Mouse (Mus musculus) heart, postnatal 36 days (tissue): ENCODE data around the gene Nlrp9a. TPM values are rescaled to one million over a fixed set of nuclear protein-coding genes. Genes with fewer than 3 reads are reported as not detected.
"Not testable (repeated sequence)": the region's sequence is repeated elsewhere in the genome, so short reads cannot be mapped to it uniquely, and the experiment has no call there.

Source experiments
- DNase-seq, 2 experiments: peaks; one replicate each; pipeline ENCODE4 v3.0.0; 2021 to 2022
- intact Hi-C: fragments of 180-260 bp; cut with DNase I; formaldehyde crosslinking; loops from one replicate; pipeline ENCODE4 v1.15.1; 2025
- microRNA-seq, 2 experiments: library from miRNA; unstranded; fragments of <30 nt; microRNA quantifications; one replicate each; pipeline ENCODE4 v1.2.0; 2021; ENCODE audit warnings: borderline number of aligned reads in 2 of 2
- total RNA-seq, 2 experiments: library from RNA; stranded (reverse); gene quantifications; 2 replicates each; pipeline ENCODE4 v1.2.3; 2021

The Nlrp9a gene
- not detected for total RNA-seq

- intact Hi-C loops = not testable (repeated sequence)
Measured at GRCm38 (mm10) chr7:26534723-26535122, at the start of gene Nlrp9a. TSS of gene Nlrp9a (plus strand) at chr7:26535023.

GRCm38 (mm10) chr7:26489514-26489913 lies 45.3 kb upstream of the Nlrp9a start:
- DNase-seq, intact Hi-C loops: not testable (repeated sequence)

More at GRCm38 (mm10) chr7:26534723-26535122, at the start of gene Nlrp9a:
- not testable (repeated sequence) for DNase-seq

DNA sequence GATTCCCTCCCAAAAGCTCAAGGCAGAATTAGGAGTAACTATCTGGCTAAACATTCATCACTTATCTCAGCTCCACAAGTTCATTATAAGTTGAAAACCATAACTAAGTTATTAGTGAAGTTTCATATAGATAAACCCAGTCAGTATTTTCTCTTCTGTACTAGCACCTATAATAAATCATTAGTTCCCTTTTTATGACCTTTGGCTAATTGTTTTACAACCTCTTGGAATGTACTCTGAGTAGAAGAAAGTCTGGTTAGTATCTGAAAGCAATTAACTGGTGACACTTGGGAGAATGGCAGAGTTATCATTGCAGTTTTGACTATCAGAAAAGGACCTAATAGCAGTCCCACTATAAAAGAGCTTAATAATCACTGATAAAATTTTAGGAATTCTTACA lies 54.3 kb downstream of the Nlrp9a start:
- intact Hi-C loops = no loop called here
- no peak for DNase-seq

GRCm38 (mm10) chr7:26589774-26590173 lies 55.0 kb downstream of the Nlrp9a start:
- no peak for DNase-seq
- intact Hi-C loops = no loop called here

DNA sequence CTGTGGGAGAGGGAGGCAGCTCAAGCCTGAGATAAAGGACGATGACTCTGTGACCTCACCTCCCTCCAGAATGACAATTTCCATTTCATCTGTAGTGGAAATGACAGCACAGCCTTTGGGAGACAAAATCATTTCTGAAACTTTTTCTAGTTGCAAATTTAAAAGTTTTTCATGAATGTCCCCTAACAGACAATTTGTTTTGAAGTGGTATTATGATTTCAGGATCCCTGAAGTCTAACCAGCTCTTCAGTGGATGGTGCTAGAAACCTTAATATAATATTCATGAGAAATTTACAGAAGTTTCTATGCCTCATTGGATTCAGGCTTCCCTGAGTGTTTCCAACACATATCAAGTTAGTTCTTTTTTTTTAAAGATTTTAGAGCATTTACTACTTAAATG lies 83.5 kb downstream of the Nlrp9a start, which contains the start of gene Vmn1r185:
Gene Vmn1r185, minus strand, starts transcription at position 101 of the 400 bp plus-strand sequence.
- intact Hi-C loops, DNase-seq: not testable (repeated sequence)

Small RNA genes within 50 kb of the gene (microRNA-seq; reads per million reads assigned to microRNA genes)
- gene Gm25947 = 0 reads per million in 2 experiments

Other genes with a start within 250 kb of the Nlrp9a start
- gene Cyp2a4, start 227.9 kb upstream of the Nlrp9a start, total RNA-seq = not detected
- not detected for gene Nlrp9c, start 131.3 kb upstream of the Nlrp9a start, total RNA-seq
- not detected for gene Nlrp4a, start 99.9 kb upstream of the Nlrp9a start, total RNA-seq
- gene Vmn1r185, start 83.4 kb downstream of the Nlrp9a start, total RNA-seq = not detected
- gene Cyp2b23, start 151.4 kb downstream of the Nlrp9a start, total RNA-seq = not detected
- not detected for gene Cyp2b19, start 222.1 kb downstream of the Nlrp9a start, total RNA-seq